Mouse (Mus musculus): Measurements from ENCODE around the gene Magee1.
"Not testable (repeated sequence)": the region's sequence is repeated elsewhere in the genome, so short reads cannot be mapped to it uniquely, and the experiment has no call there.

Magee1 gene

DNA sequence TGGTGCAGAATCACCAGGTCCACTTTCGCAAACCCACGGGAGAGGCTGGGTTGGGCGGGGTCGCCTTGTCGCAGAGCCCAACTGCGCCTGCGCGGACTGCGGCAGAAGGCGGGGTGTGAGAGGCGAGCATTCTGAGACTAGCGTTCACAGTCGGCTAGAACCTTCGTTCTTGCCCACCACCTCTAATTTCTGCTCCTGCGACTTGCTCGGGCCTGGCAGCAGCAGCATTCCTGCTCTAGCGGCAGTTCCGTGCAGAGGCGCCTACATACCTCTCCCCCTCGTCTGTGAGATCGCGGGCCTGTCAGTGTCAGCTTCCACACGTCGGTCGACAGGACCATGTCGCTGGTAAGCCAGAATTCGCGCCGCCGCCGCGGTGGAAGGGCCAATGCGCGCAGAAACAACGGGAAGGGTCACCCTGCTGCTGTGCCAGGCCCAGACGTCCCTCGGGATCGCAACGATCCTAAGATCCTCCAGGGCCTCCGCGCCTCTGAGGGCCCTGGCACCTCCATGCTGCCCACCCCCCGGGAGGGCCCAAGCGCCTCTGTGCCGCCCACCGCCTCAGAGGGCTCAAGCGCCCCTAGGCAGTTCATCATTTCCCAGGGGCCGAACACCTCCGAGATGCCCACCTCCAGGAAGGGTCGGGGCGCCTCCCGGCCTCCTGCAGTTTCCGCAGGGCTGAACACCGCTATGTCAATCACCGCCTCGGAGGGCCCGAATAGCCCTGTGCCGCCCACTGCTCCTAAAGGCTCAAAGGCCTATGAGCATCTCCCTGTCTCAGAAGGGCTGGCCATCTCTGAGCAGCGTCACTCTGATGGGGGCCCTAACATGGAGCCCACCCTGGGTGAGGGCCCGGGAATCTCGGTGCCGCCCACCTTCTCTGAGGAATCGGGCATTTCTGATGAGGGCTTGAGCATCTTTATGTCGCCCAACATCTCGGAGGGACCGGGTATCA is at the start of gene Magee1:
TSS of gene Magee1 (plus strand) at position 104 of the 952 bp plus-strand sequence.
- DNase-seq: peak; percentile 93

DNA sequence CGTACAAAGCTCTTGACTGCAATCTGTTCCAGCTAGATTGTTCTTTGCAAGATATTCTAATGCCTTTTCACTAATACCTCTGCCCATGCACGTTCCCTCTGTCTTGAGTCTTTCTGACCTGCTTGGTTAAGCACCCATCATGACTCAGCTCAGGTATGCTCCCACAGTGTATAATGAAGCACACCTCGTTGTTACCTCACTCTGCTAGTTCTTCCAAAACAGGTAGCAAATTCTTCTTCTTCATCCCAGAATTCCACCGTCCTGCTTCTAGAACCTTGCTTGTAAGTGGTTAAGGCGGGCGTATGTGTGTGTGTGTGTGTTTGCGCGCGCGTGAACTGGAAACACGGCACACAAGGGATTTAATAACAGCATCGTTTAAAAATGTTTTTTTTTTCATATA is 41.0 kb upstream of the Magee1 start:
- no peak for DNase-seq

DNA sequence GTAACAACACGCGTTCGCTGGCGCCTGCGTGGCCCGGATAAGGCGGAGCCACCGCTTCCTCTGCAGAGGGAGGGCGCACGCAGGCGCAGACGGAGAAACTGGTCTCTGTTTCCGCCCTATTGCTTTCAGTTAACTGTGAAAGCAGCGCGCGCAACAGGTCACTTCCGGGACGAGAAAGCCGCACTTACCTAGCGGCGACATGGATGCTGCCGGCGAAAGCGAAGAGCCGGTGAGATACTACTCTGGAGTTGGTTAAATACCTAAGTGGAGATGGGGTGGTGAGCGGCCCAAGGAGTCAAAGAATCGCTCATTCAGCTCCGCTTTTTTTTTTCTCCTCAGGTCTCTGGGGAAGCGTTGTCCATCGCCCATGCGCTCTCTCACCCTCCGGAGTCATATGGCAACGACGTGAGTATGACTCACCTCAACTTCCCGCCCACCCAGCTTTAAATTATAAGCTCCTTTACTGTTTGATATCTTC is 40.5 kb upstream of the Magee1 start, which contains the start of gene Pbdc1:
TSS of gene Pbdc1 (plus strand) at position 142 of the 478 bp plus-strand sequence.
- DNase-seq: peak; percentile 90

DNA sequence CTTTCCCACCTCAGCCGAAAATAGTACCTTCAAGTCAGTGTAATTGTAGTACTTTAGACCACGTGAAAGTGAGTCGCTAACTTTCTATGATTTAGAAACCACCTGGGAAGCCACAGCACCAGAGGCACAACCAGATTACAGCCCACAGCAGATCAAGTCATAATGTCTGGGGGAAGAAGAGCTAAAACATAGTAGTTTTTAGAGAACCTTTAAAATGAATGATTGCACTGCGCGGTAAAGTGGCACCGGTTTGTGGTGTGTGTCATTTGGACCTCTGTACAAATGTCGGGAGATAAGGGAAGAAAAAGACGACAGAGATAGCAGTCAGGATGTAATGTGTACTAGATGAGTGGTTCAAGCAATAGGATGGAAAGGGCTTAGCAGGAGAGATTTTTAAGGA is 40.1 kb upstream of the Magee1 start:
- DNase-seq: no peak

DNA sequence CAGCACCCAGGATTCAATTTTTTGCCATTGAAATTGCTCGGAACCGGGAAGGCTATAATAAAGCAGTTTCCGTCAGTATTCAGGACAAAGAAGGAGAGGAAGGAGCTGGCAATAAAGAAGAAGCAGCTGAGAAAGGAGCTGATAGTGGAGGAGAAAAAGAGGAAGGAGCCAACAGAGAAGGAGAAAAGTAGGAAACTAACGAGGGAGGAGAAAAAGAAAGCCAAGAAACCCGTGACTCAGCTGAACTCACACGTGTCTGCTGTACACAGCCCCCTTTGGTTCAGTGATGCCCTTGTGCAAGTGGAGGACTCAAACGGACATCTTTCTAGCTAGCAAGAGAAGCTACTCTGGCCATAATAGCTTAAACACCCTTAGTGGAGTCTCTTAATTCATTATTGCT is 37.2 kb upstream of the Magee1 start:
- DNase-seq: not testable (repeated sequence)

DNA sequence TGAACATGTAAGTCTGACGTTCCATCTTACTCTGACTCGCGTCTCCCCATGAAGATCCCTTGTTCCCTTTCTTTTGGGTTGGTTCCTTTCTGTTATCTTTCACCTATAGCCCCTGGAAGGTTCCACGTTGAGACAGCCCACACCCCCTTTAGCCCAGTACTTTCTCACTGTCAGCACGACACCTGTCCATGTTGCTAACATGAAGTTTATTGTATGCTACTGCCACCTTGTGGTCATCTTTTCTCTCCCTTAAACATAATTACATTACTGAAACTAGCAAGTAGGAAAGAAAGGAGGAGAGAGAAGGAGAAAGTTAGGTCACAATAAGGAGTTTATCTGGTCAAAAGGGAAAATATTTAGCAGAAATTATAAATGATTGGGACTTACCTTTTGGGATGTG is 16.0 kb upstream of the Magee1 start:
- DNase-seq: no peak

DNA sequence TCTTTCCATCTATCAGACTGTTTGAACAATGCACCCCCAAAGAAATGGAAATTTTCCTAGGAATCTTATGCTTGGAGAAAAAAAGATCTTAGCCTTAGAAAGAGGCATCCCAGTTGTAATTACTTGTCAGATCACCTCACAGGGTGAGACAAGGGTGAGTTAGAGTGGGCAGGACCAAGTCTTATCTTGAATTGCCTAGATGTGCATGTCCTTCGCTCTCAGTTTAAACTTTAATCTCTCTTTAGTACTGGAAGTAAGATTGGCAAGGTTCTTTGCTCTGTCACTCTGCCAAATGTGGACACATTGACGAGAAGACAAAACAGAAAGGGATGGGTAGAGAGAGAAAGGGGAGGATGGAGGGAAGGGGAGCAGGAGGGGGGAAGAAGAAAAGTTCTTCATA is 5.2 kb upstream of the Magee1 start:
- no peak for DNase-seq

DNA sequence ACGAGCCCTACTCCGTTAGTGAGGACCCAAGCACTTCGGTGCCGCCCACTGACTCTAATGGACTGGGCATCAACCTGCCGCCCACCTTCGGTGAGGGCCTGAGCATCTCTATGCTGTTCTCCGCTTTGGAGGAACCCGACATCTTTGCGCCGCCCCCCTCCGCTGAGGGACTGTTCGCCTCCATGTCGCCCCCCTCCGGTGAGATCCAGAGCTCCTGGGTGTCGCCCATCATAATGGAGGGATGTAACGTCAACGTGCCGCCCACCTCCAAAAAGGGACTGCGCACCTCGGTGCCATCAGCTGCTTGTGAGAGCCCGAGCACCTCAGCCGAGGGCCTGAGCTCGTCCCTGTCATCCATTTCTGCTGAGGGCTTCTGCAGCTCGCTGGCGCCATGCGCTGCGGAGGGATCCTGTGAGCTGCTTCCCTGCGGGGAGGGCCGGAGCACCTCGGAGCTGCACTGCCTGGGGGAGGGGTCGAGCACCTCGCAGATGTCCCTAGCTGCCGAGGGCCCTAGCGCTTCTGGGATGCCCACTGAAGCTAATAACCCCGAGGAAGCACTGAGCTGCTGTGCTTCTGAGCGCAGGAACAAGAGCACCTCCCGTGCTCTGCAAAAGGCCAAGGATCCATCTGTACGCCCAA is 1.2 kb downstream of the Magee1 start:
- peak; percentile 84 for DNase-seq

DNA sequence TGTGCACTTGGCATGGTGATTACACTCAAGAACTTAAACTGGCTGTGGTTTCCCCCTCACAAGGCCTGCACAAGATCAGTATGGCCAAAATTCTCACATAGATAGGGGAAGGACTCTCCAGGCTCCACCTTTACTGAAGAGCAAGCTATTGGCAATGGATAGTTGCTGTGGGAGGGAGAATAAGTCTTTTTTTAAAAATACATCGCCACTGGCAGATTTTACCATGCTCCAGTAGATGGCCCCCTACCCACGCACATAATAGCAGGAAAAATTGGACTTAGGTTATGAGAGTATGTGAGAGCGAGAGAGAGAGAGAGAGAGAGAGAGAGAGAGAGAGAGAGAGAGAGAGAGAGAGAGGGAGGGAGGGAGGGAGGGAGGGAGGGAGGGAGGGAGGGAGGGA is 4.7 kb downstream of the Magee1 start:
- no peak for DNase-seq

DNA sequence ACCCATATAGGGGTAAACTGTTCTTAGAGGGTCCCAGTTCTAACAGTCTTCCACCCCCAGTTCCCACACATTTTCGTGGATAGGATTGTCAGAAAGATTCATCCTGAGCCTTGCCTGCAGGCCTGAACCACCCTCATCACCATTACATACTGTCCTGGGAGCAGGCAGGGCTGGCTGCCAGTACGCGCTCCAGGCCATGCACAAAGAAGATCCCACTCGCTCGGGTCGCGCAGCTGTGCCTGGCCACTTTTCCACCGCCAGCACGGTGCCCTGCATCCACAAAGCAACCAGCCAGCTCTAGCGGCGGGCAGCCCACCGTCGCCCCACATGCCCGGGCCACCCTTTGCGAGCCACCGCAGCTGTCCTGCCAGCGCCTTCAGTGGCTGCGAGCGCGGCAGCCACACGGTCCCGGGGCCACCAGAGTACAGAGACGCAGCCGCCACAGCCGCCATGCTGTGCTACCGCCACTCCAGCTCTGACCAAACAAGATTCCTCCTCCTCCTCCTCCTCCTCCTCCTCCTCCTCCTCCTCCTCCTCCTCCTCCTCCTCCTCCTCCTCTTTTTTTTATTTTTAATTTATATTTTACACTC is 31.8 kb downstream of the Magee1 start:
- DNase-seq: no peak

DNA sequence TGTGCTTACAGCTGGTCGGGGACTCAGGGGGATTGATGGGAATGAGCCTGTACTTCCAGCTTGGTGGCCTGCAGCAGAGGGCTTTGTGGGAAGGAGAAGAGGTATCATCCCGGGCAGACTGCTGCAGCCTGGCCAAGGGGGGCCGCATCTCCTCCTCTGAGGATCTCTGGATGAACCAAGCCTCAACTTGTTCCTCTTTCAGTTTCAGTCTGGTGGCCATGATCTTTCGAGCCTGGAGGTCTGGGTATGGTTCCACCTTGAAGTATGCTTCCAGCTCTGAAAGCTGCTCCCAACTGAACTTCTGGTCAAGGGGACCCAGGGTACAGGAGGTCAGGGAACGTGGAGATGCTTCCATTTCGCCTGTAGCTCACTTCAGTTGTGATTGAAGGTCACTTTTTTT is 44.8 kb downstream of the Magee1 start:
- DNase-seq: not testable (repeated sequence)

DNA sequence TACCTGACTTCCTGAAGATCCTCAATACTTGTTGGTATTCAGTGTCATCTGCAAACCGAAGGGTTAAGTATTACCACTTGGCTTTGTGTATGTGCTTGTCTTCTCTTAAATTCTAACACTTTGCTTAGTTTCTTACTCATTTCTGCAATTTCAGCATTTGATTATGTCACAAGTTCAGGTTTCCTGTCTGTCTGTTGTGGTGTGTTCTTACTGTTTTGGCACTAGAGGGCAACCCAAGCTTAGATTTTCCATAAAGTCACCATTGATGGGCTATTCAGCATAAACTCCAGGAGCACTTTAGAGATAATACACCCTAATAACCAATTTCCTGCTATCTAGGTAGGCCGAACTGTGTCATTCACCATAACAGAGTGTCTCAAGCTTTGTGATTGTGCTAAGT is 47.0 kb downstream of the Magee1 start:
- no peak for DNase-seq

Measured in cerebellum, adult 9-11 months (tissue).